Mouse (Mus musculus) embryonic facial prominence, embryonic 14.5 days (tissue): ENCODE results near the gene Cfap54. TPM values are rescaled to one million over a fixed set of nuclear protein-coding genes. Genes with fewer than 3 reads are reported as not detected.

Source experiments
- ATAC-seq: fragments of 200-750 bp; cut with Nextera tagmentation; 2 replicates; pipeline ENCODE4 v1.8.0; 2017; ENCODE audit warnings: low read depth, moderate number of reproducible peaks, moderate TSS enrichment
- DNase-seq: peaks from one replicate; pipeline ENCODE4 v3.0.0-alpha.2; 2015; ENCODE audit warnings: low spot score
- H3K27ac ChIP-seq: fragments of 300-500 bp; sonication (generic); replicated peaks from 2 replicates; pipeline ENCODE4 v1.5.1; 2014; ENCODE audit warnings: low read depth, mild to moderate bottlenecking, low read length, moderate library complexity
- H3K27me3 ChIP-seq: fragments of 300-500 bp; sonication (generic); replicated peaks from 2 replicates; pipeline ENCODE4 v1.6.1; 2014; ENCODE audit warnings: low read length; ENCODE audit not compliant: control insufficient read depth, insufficient read depth
- H3K36me3 ChIP-seq: fragments of 300-500 bp; sonication (generic); 2 replicates; pipeline ENCODE4 v1.6.1; 2014; ENCODE audit warnings: low read length, mixed read lengths; ENCODE audit not compliant: control insufficient read depth, insufficient read depth
- H3K4me1 ChIP-seq: fragments of 300-500 bp; sonication (generic); 2 replicates; pipeline ENCODE4 v1.6.1; 2014; ENCODE audit warnings: antibody characterized with exemption, low read length; ENCODE audit not compliant: control insufficient read depth, insufficient read depth
- H3K4me2 ChIP-seq: fragments of 300-500 bp; sonication (generic); 2 replicates; pipeline ENCODE4 v1.6.1; 2014; ENCODE audit warnings: low read depth, mild to moderate bottlenecking, low read length, moderate library complexity, mixed read lengths
- H3K4me3 ChIP-seq: fragments of 300-500 bp; sonication (generic); 2 replicates; pipeline ENCODE4 v1.5.1; 2014; ENCODE audit warnings: low read depth, mild to moderate bottlenecking, low read length
- H3K9ac ChIP-seq: fragments of 300-500 bp; sonication (generic); 2 replicates; pipeline ENCODE4 v1.6.1; 2014; ENCODE audit warnings: low read depth, mild to moderate bottlenecking, low read length, moderate library complexity, mixed read lengths
- H3K9me3 ChIP-seq: fragments of 300-500 bp; sonication (generic); 2 replicates; pipeline ENCODE4 v1.6.1; 2016; ENCODE audit warnings: low read length; ENCODE audit not compliant: control insufficient read depth
- WGBS: fragments of 180-500 bp; shearing (Covaris S2); extraction: QIAGEN DNeasy Blood & Tissue Kit; methylation state at CpG from one replicate; pipeline ENCODE4 v1.1.7; 2014; 5-methylcytosine and 5-hydroxymethylcytosine counted together
- polyA plus RNA-seq: library from polyadenylated mRNA; unstranded; fragments of >200 nt; fragmentation: Nextera tagmentation; extraction: Ambion mirVana; gene quantifications from 2 replicates; pipeline ENCODE4 v1.2.1, GENCODE M21; 2014

The Cfap54 gene
- polyA plus RNA-seq, 1 experiment from 2014 or later, result 1.8 TPM

GRCm38 (mm10) chr10:93122399-93123184, 41.2 kb upstream of the Cfap54 start:
- no peak overlapping the region for H3K9ac ChIP-seq
- H3K4me1 ChIP-seq, result no peaks in the 10 kb centered on the region
- DNase-seq (no peak), ATAC-seq (no peak)
- no peak overlapping the region for H3K4me2 ChIP-seq
- no peak overlapping the region for H3K4me3 ChIP-seq
- H3K36me3 ChIP-seq, result no peaks in the 10 kb centered on the region
- 69% methylated on average over 12 of the region's 12 CpGs for WGBS
- H3K27ac ChIP-seq, result no peak overlapping the region
- H3K9me3 ChIP-seq, result no peaks in the 10 kb centered on the region
- no peaks in the 10 kb centered on the region for H3K27me3 ChIP-seq

- Histone ChIP-seq H3K4me3 (no peak overlapping the region), H3K4me1 (no peaks in the 10 kb centered on the region), H3K9ac (no peak overlapping the region), H3K27me3 (no peaks in the 10 kb centered on the region), H3K4me2 (no peak overlapping the region), H3K36me3 (no peaks in the 10 kb centered on the region), H3K27ac (no peak overlapping the region), H3K9me3 (no peaks in the 10 kb centered on the region)
- no peak for DNase-seq
- WGBS, result 90% methylated on average over 6 of the region's 6 CpGs
- no peak for ATAC-seq
Observed at GRCm38 (mm10) chr10:93121262-93121860, 39.9 kb upstream of the Cfap54 start.

GRCm38 (mm10) chr10:93119809-93120208, 38.4 kb upstream of the Cfap54 start:
- ATAC-seq (no peak), DNase-seq (no peak)
- no peaks in the 10 kb centered on the region for H3K27me3 ChIP-seq
- WGBS, result 83% methylated on average over 5 of the region's 5 CpGs
- H3K4me1 ChIP-seq, result no peaks in the 10 kb centered on the region
- H3K9ac ChIP-seq, result no peak overlapping the region
- no peaks in the 10 kb centered on the region for H3K9me3 ChIP-seq
- H3K4me3 ChIP-seq, result no peak overlapping the region
- no peak overlapping the region for H3K4me2 ChIP-seq
- H3K27ac ChIP-seq, result no peak overlapping the region
- no peaks in the 10 kb centered on the region for H3K36me3 ChIP-seq

- Histone ChIP-seq H3K4me2 (no peak overlapping the region), H3K36me3 (no peaks in the 10 kb centered on the region), H3K27me3 (no peaks in the 10 kb centered on the region), H3K9ac (no peak overlapping the region), H3K9me3 (no peaks in the 10 kb centered on the region), H3K4me1 (no peaks in the 10 kb centered on the region), H3K4me3 (no peak overlapping the region), H3K27ac (no peak overlapping the region)
- ATAC-seq (no peak), DNase-seq (no peak)
- WGBS, result 75% methylated on average over 3 of the region's 3 CpGs
Observed at GRCm38 (mm10) chr10:93116636-93117035, 35.2 kb upstream of the Cfap54 start.

- no peak overlapping the region for H3K27ac ChIP-seq
- ATAC-seq (no peak), DNase-seq (no peak)
- H3K36me3 ChIP-seq, result no peaks in the 10 kb centered on the region
- WGBS, result 98% methylated on average over 1 of the region's 1 CpGs
- H3K9ac ChIP-seq, result no peak overlapping the region
- H3K4me2 ChIP-seq, result no peak overlapping the region
- no peaks in the 10 kb centered on the region for H3K27me3 ChIP-seq
- no peaks in the 10 kb centered on the region for H3K4me1 ChIP-seq
- H3K4me3 ChIP-seq, result no peak overlapping the region
- H3K9me3 ChIP-seq, result no peaks in the 10 kb centered on the region
Observed at GRCm38 (mm10) chr10:93115743-93116142, 34.3 kb upstream of the Cfap54 start.

GRCm38 (mm10) chr10:93114782-93115181, 33.4 kb upstream of the Cfap54 start:
- Histone ChIP-seq H3K4me2 (no peak overlapping the region), H3K27ac (no peak overlapping the region), H3K27me3 (no peaks in the 10 kb centered on the region), H3K4me3 (no peak overlapping the region), H3K4me1 (no peaks in the 10 kb centered on the region), H3K36me3 (no peaks in the 10 kb centered on the region), H3K9me3 (no peaks in the 10 kb centered on the region), H3K9ac (no peak overlapping the region)
- DNase-seq (no peak), ATAC-seq (no peak)
- WGBS, result 63% methylated on average over 1 of the region's 1 CpGs

GRCm38 (mm10) chr10:93113968-93114367, 32.5 kb upstream of the Cfap54 start:
- no peak for ATAC-seq
- no peaks in the 10 kb centered on the region for H3K27me3 ChIP-seq
- 81% methylated on average over 8 of the region's 8 CpGs for WGBS

GRCm38 (mm10) chr10:93112021-93112420, 30.6 kb upstream of the Cfap54 start:
- no peak overlapping the region for H3K4me2 ChIP-seq
- H3K4me3 ChIP-seq, result no peak overlapping the region
- 88% methylated on average over 6 of the region's 6 CpGs for WGBS
- no peaks in the 10 kb centered on the region for H3K36me3 ChIP-seq
- no peaks in the 10 kb centered on the region for H3K4me1 ChIP-seq
- no peak overlapping the region for H3K27ac ChIP-seq
- no peak overlapping the region for H3K9ac ChIP-seq
- no peak for DNase-seq
- no peaks in the 10 kb centered on the region for H3K9me3 ChIP-seq
- no peak for ATAC-seq
- H3K27me3 ChIP-seq, result no peaks in the 10 kb centered on the region

More at GRCm38 (mm10) chr10:93113968-93114367, 32.5 kb upstream of the Cfap54 start:
- Histone ChIP-seq H3K9me3 (no peaks in the 10 kb centered on the region), H3K27ac (no peak overlapping the region), H3K9ac (no peak overlapping the region), H3K4me1 (no peaks in the 10 kb centered on the region), H3K4me3 (no peak overlapping the region), H3K36me3 (no peaks in the 10 kb centered on the region), H3K4me2 (no peak overlapping the region)
- no peak for DNase-seq

GRCm38 (mm10) chr10:93111412-93111811, 30.0 kb upstream of the Cfap54 start:
- no peak overlapping the region for H3K4me2 ChIP-seq
- no peak overlapping the region for H3K4me3 ChIP-seq
- ATAC-seq (no peak), DNase-seq (no peak)
- no peak overlapping the region for H3K9ac ChIP-seq
- no peaks in the 10 kb centered on the region for H3K36me3 ChIP-seq
- H3K27me3 ChIP-seq, result no peaks in the 10 kb centered on the region
- H3K27ac ChIP-seq, result no peak overlapping the region
- no peaks in the 10 kb centered on the region for H3K4me1 ChIP-seq
- WGBS, result 52% methylated on average over 8 of the region's 8 CpGs
- H3K9me3 ChIP-seq, result no peaks in the 10 kb centered on the region
